Mouse (Mus musculus) heart, adult 2 months (tissue): ENCODE measurements around the gene Gnl3l. TPM values are rescaled to one million over a fixed set of nuclear protein-coding genes. Genes with fewer than 3 reads are reported as not detected.

Source experiments
- DNase-seq, 2 experiments: peaks; one replicate each; pipeline ENCODE4 v3.0.0; 2021
- H3K27ac ChIP-seq: fragments of 200-600 bp; 2 replicates; pipeline ENCODE4 v1.8.1; 2022
- H3K27me3 ChIP-seq: fragments of 200-500 bp; 2 replicates; pipeline ENCODE4 v1.6.1; 2012; ENCODE audit warnings: mild to moderate bottlenecking, low read length, inconsistent platforms, mixed read lengths; ENCODE audit not compliant: control insufficient read depth, insufficient read depth
- H3K36me3 ChIP-seq: fragments of 200-500 bp; 2 replicates; pipeline ENCODE4 v1.6.1; 2012; ENCODE audit warnings: low read length, inconsistent platforms; ENCODE audit not compliant: control insufficient read depth, insufficient read depth
- H3K4me1 ChIP-seq: fragments of 200-500 bp; 2 replicates; pipeline ENCODE4 v1.6.1; 2011; ENCODE audit warnings: low read length; ENCODE audit not compliant: control insufficient read depth, insufficient read depth
- H3K4me3 ChIP-seq: fragments of 200-600 bp; 2 replicates; pipeline ENCODE4 v1.8.1; 2022
- H3K79me2 ChIP-seq: fragments of 200-500 bp; replicated peaks from 2 replicates; pipeline ENCODE4 v1.6.1; 2012; ENCODE audit warnings: mild to moderate bottlenecking, inconsistent platforms, low read length, moderate library complexity, mixed read lengths; ENCODE audit not compliant: control insufficient read depth, insufficient read depth
- H3K9ac ChIP-seq: fragments of 200-500 bp; 2 replicates; pipeline ENCODE4 v1.6.1; 2012; ENCODE audit warnings: low read depth, mild to moderate bottlenecking, control low read depth, inconsistent platforms, low read length, mixed read lengths
- CTCF ChIP-seq: fragments of 200-600 bp; IDR thresholded peaks from 2 replicates; pipeline ENCODE4 v1.8.1; 2022; ENCODE audit warnings: antibody characterized with exemption, mild to moderate bottlenecking, moderate library complexity
- EP300 ChIP-seq: fragments of 200-500 bp; IDR thresholded peaks from 2 replicates; pipeline ENCODE4 v1.6.1; 2011; ENCODE audit warnings: low read depth, low read length, control low read depth; ENCODE audit not compliant: insufficient read depth
- POLR2A ChIP-seq: fragments of 200-500 bp; IDR thresholded peaks from 2 replicates; pipeline ENCODE4 v1.6.1; 2011; ENCODE audit warnings: mild to moderate bottlenecking, low read depth, low read length, control low read depth; ENCODE audit not compliant: insufficient read depth
- WGBS: fragments of 180-500 bp; shearing (Covaris S2); methylation state at CpG from one replicate; pipeline ENCODE4 v1.1.7; 2018; 5-methylcytosine and 5-hydroxymethylcytosine counted together
- intact Hi-C: fragments of 180-260 bp; cut with DNase I; formaldehyde crosslinking; loops from one replicate; pipeline ENCODE4 v1.15.1; 2025
- polyA plus RNA-seq: library from polyadenylated mRNA; depleted of rRNA; stranded (reverse); fragments of >200 nt; gene quantifications from 2 replicates; pipeline ENCODE4 v1.2.3, GENCODE M21; 2012
- total RNA-seq, 2 experiments: library from RNA; stranded (reverse); gene quantifications; 2 replicates each; pipeline ENCODE4 v1.2.3; 2021

Gene Gnl3l
- total and polyA plus RNA-seq, 3 experiments, result 10.8 to 38.9 (median 36.8) TPM

DNA sequence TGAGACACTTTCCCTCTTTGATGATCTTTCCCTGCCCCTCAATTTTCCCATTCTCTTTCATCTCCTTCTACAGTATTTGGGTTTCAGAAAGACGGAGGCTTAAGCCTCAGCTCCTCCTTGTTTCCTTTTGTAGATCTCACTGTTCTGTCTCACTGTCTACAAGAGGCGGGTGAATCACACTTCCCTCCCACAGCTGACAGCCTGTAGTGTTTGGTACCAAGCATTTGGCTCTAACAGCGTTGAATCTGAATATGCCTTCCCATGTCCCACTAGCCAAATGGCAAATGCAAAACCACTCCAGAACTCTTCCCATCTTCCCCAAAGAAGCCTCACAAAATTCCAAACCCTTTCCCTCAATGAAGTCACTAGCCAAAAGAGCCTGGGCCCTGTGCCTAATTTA is 20.3 kb downstream of the Gnl3l start:
- Histone ChIP-seq H3K36me3 (no peaks in the 10 kb centered on the region), H3K27me3 (no peaks in the 10 kb centered on the region), H3K4me3 (no peak overlapping the region), H3K4me1 (no peaks in the 10 kb centered on the region), H3K79me2 (no peaks in the 10 kb centered on the region), H3K9ac (no peak overlapping the region), H3K27ac (no peak overlapping the region)
- no peak for TF ChIP-seq EP300
- TF ChIP-seq CTCF, result no peak
- TF ChIP-seq POLR2A, result no peak
- 74% methylated on average over 3 of the region's 3 CpGs for WGBS
- intact Hi-C loops, result no loop called here
- DNase-seq, result no peak

DNA sequence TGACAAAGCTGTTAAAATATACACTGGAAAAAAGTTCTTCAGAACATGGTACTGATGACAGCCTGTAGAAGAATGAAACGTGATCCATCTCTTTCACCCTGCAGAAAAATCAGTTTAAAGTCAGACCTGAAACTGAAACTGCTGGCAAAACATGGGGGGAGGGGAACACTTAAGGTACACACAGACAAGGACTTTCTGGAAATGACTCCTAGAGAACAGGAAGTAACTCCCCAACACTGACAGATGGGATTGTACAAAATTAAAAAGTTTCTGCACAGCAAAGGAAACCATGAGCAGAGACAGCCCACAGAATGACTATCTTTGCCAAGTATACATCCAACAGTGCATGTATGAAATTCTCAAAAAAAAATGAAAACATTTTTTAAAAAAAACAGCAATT is 35.5 kb downstream of the Gnl3l start:
- DNase-seq, result no peak
- intact Hi-C loops, result loop anchor here (5.0 kb wide), 1 partner anchor 36 kb away; the partner anchor contains the start of gene Gnl3l
- Histone ChIP-seq H3K4me1 (no peaks in the 10 kb centered on the region), H3K9ac (no peak overlapping the region), H3K79me2 (no peaks in the 10 kb centered on the region), H3K36me3 (no peaks in the 10 kb centered on the region), H3K4me3 (no peak overlapping the region), H3K27ac (peak overlapping the region; percentile 40), H3K27me3 (no peaks in the 10 kb centered on the region)
- TF ChIP-seq CTCF (no peak), POLR2A (no peak), EP300 (no peak)
- WGBS, result 35% methylated on average over 1 of the region's 1 CpGs

DNA sequence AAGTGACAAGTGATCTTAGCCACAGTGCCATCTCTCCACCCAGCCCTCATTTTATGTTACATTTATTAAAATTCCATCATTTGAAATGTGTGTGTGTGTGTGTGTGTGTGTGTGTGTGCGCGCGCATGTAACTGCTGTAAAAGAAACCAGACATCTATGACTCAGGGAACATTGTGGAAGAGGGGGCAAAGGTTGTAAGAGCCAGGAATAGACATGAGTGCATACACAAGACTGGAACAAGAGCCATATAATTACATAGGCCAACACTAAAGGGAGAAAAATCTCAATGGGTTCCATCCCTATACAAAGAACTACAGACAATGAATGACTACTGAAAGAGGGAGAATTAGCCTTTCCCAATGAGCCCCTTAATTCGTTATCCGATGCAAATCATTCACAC is 41.7 kb downstream of the Gnl3l start:
- Histone ChIP-seq H3K36me3 (no peaks in the 10 kb centered on the region), H3K4me1 (no peaks in the 10 kb centered on the region), H3K27me3 (no peaks in the 10 kb centered on the region), H3K27ac (no peak overlapping the region), H3K4me3 (no peak overlapping the region), H3K79me2 (no peaks in the 10 kb centered on the region), H3K9ac (no peak overlapping the region)
- WGBS, result 91% methylated on average over 5 of the region's 5 CpGs
- intact Hi-C loops, result no loop called here
- no peak for DNase-seq
- no peak for TF ChIP-seq CTCF
- no peak for TF ChIP-seq POLR2A

DNA sequence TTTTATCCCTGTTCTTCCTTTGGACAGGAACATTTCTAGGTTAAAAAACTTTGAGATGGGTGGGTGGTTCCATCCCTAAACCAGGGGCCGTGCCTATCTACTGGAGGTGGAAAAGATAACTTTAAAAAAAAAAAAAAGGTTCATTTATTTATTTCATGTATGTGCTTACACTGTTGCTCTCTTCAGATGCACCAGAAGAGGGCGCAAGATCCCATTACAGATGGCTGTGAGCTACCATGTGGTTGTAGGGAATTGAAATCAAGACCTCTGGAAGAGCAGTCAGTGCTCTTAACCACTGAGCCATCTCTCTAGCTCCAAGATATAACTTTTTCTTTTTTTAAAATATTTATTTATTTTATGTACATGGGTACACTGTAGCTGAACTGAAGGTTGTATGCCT is 54.1 kb downstream of the Gnl3l start:
- no peaks in the 10 kb centered on the region for H3K4me1 ChIP-seq
- no peak overlapping the region for H3K4me3 ChIP-seq
- H3K9ac ChIP-seq, result no peak overlapping the region
- 28% methylated on average over 2 of the region's 2 CpGs for WGBS
- H3K27ac ChIP-seq, result no peak overlapping the region
- H3K79me2 ChIP-seq, result no peaks in the 10 kb centered on the region
- H3K27me3 ChIP-seq, result no peaks in the 10 kb centered on the region
- H3K36me3 ChIP-seq, result no peaks in the 10 kb centered on the region
- intact Hi-C loops, result no loop called here
- no peak for DNase-seq
- TF ChIP-seq EP300, result no peak
- peak; percentile 60 for TF ChIP-seq CTCF

DNA sequence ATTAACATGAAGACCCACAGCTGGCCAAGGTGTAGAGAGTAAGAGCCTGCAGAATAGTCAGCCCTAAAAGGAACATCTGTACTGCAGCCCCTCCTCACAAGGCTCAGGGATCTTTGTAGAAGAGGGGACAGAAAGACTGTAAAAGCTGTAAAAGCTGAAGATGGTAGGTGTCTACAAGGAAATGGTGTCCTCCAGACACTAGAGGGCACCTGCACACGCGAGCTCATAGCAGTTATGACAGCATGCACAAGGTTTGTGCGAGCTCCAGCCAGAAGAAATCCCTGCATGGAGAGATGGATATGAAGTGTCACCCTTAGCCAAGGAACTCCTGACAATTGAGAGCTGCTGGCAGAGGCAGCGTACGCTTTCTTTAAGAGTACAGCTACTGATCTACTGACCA is 56.4 kb downstream of the Gnl3l start:
- Histone ChIP-seq H3K9ac (no peak overlapping the region), H3K27me3 (no peaks in the 10 kb centered on the region), H3K4me1 (no peaks in the 10 kb centered on the region; the same call in 1 of the 2 replicates), H3K79me2 (no peaks in the 10 kb centered on the region), H3K4me3 (no peak overlapping the region), H3K27ac (no peak overlapping the region), H3K36me3 (no peaks in the 10 kb centered on the region)
- intact Hi-C loops, result no loop called here
- DNase-seq, result no peak
- TF ChIP-seq POLR2A, result no peak
- TF ChIP-seq CTCF, result peak; percentile 52
- TF ChIP-seq EP300, result no peak
- 43% methylated on average over 5 of the region's 5 CpGs for WGBS

DNA sequence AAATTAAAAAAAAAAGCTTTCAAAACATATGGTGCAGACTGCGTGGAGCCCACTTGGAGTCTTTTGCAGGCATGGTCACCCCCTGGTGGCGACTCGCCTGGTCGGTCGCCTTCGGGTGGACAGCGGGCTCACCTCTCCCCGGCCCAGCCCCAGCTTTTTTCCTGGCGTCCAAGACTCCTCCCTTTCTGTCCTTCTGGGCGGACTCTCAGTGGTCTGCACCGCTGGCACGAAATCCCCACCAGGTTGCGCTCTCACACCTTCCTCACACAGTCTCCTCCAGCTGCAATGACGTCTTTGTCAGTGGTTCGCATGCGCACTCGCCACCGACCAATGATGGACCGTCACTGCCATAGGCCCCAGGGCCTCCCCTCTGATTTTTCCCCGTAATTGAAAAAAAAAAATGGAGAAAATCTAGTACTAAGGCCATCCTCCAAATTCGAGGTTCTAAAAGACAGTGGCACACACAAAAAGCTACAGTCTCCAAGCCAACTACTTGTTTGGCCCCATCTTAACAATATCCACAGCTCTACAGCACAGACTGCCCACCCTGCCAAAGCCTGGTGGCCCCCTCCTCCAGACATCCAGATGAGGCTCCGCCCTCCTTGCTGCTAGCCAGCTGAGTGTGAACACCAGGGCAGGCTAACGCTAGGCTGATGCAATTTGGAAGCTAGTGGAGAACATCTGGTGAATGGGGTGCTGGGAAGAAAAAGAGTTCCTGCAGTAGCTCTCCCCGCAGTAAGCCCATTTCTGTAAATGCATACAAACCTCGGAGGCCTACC is 60.4 kb downstream of the Gnl3l start:
- Histone ChIP-seq H3K36me3 (no peaks in the 10 kb centered on the region), H3K27ac (peak overlapping the region; percentile 55), H3K79me2 (no peaks in the 10 kb centered on the region), H3K27me3 (no peaks in the 10 kb centered on the region), H3K4me1 (no peaks in the 10 kb centered on the region; the same call in 1 of the 2 replicates), H3K4me3 (no peak overlapping the region), H3K9ac (no peak overlapping the region; the same call in 1 of the 2 replicates)
- no peak for TF ChIP-seq POLR2A
- 0 out of 2 replicates have a peak, but pooled peaks have one; percentile 25 for TF ChIP-seq EP300
- TF ChIP-seq CTCF, result peak; percentile 69
- intact Hi-C loops, result loop anchor here (2.0 to 10.0 kb wide), 4 partner anchors 141 to 442 kb away; partner anchors contain the start of gene Tsr2
- DNase-seq, result peak; percentile 72 to 81
- 23% methylated on average over 25 of the region's 25 CpGs for WGBS
